Mouse (Mus musculus) thymus, adult 18-20 months (tissue): ENCODE results near the gene Vps13a.

Experiments
- DNase-seq, 2 experiments: peaks; one replicate each; pipeline ENCODE4 v3.0.0; 2022; ENCODE audit warnings: mixed read lengths in 2 of 2

The Vps13a gene

DNA sequence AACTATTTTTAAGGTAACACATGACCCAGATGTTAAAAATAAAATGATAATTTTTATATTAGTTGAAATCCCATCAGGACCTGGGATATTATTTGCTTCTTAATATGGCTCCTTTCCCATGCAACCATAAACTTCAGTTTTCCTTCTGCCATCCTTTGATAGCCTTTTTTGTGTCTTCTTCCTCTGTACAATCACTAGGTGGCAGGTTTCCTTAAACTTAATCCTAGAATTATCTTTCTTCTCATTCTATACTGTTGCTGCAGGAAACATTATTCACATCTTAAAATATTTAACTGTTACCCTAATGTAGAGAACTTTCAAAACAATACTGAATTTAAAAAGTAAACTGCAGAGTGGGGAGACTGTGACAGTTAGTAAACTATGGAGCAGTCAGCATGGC is 24.9 kb downstream of the Vps13a start:
- no peak for DNase-seq

DNA sequence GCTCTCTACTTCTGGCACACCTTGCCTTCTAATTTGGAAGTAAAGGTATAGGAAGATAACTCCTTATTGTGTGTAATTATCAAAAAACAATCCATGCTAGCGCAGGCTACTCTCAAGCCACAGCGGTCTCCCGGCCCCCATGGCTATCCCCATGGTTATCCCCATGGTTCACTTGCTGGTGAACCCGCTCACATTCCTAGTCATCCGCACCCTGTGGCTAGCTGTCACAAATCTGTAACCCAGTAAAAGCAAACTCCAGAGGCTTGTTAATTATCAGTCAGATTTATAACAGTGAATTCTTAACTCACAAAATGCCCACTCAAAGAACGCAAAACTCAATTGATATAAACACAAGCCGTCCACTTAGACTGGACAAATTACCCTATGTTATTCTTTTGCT is 25.5 kb downstream of the Vps13a start:
- DNase-seq: no peak

DNA sequence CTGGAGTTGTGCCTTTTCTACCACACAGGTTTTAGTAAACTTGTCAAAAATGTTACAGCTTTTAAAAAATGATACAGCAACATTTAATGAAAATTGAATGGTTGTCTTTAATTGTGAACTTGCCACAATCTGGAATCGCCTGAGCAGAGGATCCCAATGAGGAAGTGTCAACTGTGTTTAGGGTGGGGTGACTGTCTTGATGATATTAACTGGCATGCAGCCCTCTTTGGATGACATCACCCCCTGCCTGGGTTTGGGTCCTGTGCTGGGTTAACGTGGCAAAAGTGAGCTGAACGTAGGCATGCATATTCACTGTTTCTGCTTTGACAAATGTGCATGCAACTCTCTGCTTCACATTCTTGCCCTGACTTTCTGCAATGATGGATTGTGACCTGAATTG is 27.6 kb downstream of the Vps13a start:
- DNase-seq: no peak

DNA sequence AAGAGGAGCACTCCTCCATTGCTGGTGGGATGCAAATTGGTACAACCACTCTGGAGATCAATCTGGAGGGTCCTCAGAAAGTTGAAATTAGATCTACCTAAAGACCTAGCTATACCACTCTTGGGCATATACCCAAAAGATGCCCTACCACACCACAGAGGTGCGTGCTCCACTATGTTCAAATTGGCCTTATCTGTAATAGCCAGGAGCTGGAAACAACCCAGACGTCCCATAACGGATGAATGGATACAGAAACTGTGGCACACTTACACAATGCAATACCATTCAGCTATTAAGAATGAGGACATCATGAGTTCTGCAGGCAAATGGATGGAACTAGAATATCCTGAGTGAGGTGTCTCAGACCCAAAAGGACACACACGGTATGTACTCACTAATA is 43.9 kb downstream of the Vps13a start:
- DNase-seq: no peak

DNA sequence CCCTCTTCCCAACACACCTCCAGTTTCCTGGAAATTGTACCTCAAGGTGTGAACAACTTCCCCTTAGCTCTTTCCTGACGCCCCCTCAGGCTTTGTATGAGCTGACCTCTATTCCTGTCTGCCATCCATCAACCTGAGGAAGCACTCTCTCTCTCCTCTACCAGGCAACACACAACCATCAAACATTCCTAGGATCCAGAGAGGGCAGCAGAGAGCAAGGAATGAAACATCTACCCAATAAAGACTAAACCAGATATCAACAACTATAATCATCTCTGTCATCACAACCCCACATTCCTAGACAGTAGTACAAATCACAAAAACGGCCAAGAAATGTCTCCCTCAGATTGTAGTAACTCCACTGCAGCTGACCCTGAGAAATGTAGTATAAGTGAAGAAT is 52.0 kb downstream of the Vps13a start:
- no peak for DNase-seq

DNA sequence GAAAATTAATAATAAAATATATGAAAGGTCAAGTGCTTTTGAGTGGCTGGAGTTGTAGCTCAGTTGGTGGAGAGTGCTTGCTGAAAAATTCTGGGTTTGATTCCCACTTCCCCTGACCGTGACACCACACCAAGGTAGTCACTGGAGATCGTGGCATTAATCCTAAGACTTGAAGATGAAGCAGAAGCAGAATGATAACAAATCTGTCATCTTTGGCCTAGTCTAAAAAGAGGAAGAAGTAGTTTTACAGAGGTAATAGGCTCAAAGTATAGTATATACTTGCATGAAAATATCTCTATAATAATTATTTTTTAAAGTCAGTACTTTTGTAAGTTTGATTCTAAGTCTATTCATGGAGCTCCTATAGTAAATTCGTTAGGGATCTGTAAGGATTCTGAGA is 65.5 kb downstream of the Vps13a start:
- no peak for DNase-seq

DNA sequence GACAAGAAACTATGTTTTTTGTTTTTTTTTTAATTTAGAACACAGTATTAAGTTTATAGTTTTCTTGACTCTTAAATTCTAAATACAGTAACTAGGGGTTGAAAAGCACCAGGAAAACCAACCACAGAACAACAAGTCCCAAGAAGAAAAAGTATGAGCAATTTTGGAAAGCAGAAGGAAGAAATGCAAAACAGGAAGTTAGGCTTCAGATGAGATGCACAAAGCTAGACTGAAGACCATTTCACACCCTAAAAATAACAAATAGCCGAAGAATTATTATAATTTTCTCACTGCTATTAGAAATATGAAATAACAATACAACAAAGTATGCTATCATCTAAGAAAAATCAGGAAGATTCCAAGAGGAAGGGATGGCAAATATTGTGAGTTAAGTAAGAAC is 78.9 kb downstream of the Vps13a start:
- DNase-seq: no peak

DNA sequence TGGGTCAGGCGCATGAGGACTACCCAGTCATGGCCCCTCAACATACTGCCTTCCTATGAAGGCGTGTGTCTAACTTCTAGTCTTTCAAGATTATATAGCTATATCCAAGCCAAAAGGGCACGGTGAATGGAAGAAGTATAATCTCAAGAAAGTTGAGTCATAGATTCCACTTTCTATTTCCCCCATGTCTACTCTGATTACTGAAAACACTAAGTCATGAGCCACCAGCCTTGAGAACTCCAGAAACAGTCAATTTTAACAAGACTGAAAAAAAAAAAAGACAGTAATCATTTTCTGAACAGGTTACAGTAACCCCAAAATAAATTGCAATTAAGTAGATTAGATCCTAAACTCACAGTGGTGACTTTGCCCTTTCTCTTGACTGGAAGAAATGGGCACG is 95.8 kb downstream of the Vps13a start:
- no peak for DNase-seq

DNA sequence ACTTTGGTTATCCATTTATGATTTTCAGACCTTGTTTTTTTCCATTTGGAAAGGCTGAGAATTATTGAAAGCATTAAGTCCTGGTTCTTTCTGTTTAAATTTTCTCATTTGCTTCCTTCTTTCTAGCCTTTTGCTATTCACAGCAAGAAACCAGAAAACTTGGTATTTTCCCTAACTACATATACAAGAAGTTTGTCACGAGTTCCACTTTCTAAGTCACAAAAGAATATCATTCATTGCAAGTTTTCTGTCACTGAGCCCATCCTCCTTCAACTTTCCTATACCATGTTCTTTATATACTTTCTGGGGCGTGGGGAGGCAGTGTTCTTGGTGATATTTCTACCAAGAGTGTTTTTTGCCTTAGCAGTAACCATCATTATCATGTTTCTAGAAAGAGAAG is 96.5 kb downstream of the Vps13a start:
- DNase-seq: no peak

DNA sequence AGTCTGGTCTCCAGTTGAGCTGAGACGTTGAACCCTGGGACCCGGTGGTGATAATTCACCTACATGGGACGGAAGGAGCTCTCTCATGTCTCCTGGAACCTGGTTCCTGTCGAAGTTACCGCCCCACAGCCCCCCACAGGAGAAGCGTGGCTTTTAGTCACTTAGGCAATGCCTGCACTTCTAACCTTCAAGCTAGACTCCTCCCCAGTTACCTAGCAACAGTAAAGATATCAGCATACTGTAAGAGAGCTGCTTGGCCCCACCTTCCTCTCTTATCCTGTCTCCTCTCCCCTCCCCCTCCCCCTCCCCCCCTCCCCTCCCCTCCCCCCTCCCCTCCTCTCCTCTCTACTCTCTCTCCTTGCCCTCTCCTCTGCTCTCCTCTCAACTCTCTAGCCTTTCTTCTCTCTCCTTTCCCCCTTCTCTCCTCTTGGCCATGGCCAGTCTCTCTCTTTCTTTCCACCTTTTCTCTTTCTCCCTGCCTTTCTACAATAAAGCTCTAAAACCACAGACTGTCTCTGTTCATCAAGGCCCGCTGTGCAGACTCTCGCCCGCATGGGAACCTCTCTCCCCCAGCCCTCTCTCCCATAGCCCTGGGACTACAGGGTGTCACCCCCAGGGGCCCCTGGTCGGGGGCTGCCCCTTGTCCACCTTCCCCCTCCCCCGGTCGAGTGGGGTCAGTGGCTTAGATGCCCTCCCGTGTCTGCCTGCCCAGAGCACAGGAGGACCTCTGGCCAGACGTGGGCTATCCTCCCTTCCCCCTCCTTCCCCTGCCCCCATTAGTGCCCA is 154.9 kb downstream of the Vps13a start:
- peak in 1 of 2 experiments; percentile 5 for DNase-seq

DNA sequence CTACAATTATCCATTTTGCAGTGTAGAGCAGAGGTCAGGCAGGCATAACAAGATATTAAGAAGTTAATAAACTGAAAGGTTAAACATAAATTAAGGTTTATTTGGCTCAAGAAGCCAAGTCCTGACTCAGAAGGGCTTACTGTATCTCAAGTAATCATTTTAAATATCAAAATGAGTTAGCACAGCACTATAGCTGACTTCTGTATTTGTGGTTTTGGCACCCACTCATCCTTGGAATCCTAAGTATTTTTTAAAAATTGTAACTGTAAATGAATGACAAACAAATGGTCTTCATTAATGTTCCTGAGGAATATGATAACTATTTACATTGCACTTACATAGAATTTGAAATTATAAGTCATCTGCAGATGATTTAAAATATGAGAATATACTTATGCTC is 155.7 kb downstream of the Vps13a start:
- DNase-seq: no peak

DNA sequence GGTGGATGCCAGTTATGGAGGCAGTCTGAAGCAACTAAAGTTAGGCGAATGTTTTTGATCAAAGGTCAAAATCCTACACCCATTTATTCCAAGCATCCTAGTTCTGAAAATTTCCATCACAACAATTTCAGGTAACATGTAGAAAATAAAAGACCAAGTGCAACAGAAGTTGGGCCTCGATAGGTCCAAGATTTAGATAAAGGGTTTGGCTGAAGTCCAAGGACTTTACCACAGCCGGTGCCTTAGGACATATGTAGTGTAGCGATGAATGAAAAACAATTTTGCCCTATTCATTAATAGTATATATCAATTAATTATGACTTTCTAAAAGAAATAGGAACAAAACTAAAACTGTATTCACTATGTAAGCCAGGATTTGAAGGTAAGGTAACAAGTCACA is 157.6 kb downstream of the Vps13a start:
- DNase-seq: no peak

DNA sequence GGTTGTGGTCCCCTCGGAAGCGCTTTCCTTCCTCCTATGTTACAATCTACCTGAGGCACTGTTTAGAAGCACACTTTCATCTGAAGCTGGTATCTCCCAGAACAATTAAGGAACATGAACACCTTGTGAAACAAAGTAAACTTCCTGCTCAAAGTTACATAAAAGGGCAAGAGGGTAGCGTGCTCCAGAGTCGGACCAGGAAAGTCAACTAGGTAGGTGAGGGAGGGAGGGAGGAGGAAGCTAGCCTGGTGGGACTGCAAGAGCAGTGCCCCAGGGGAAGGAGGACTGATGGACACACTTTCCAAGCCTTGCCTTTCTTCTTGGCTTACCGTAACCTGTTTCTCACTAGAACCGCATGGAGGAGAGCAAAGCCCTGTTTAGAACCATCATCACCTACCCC is 173.1 kb downstream of the Vps13a start:
- no peak for DNase-seq

DNA sequence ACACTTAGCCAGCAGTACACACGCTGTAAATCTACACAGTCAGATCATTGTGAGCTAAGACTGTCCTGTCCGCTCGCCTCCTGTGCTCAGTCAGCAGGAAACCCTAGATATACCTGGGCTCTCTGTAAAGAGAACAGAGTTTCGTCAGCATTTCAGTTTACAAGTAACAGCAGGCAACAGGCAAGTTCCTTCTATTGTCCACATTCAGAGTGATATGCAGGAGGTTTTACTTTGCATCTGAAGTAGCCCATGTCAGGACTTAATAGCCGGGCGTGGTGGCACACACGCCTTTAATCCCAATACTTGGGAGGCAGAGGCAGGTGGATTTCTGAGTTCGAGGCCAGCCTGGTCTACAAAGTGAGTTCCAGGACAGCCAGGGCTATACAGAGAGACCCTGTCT is 178.7 kb downstream of the Vps13a start:
- DNase-seq: no peak

DNA sequence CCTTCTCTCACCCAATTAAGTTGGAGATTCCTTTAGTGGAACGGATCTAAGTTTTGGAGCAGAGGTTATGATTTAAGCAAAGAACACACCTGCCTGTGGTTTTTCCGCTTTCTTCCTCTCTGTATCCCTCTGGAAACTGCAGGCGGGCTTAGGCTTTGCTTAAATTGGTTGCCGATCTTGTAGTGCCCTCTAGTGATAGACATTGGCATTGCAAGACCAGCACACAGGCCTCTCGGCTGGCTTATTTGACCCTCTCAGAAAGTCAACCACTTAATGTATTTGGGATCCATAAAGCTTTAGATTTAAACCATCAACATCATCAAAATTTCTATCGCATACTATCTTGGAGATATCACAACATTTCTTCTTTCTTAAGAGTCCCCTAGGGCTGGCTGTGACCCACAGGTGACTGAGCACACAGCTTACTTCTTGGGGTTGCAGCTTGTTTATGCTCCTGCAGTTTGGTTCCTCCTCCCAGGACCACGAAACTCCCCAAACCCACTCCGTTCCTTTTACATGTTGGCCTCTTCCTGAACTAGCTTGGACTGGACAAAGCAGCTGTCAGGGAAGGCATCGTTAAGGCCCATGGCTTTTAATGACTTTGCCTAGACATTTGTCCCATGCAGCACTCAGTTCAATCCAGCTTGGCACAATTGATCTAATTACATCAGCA is 181.3 kb downstream of the Vps13a start:
- no peak for DNase-seq

DNA sequence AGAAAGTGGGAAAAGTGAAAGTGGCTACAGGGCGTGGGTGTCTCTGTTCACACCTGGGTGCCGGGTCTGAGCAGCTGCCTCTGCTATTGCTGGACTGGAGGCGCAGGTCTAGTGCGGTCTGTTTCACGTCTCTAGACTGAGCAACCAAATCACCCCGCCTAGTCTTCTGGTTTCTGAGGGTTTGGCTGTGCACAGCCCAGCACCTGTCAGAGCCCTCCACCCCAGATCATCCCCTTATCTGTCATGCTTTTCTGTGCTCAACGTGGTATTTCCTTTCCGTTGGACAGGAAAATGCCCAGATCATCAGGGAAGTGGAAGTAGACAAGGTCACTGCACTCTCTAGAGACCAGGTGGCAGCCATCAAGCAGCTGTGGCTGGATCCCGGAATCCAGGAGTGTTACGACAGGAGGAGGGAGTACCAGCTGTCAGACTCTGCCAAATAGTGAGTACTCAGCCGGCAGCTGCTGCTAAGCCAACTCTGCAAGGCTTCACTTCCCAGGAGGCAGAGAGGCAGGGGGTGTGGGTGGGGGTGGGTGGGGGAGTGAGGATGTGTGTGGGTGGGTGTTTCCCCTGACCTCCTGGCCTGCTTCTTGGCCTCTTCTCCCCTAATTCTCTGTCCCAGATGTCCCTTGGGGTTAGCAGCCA is 182.0 kb downstream of the Vps13a start:
- DNase-seq: no peak

DNA sequence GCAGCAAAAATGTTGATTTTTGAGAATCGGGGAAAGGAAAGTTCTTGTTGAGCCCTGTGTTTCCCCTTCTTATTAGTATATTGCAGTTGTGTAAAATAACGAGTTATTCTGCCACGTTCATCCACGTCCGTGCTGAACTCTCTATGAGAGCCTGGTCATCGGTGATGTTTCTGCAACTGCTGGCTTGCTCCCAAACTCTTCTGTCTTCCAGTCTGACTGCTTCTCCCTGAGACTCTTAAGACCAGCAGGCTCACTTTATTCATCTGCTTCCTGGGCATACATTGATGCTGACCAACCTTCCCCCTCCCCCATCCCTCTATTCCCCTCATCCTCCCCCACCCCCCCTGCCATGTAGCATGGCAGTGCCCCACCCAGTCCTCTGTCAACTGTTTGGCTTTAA is 183.5 kb downstream of the Vps13a start:
- DNase-seq: no peak

DNA sequence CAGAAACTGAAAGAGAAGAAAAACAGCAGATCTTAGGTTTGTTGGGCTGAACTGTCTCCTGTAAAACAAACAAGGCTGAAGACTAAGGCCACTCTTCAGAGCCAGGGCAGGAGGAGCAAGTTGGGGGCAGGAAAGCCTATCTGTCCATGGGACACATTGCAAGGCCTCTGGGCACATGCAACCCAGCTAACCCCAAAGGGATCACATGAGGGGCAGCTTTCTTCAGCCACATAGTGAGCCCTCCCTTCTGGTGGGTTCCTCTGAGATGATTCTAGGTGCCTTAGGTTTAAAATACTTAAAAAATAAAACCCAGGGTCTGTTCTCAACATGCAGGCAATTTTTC is 186.8 kb downstream of the Vps13a start:
- no peak for DNase-seq

DNA sequence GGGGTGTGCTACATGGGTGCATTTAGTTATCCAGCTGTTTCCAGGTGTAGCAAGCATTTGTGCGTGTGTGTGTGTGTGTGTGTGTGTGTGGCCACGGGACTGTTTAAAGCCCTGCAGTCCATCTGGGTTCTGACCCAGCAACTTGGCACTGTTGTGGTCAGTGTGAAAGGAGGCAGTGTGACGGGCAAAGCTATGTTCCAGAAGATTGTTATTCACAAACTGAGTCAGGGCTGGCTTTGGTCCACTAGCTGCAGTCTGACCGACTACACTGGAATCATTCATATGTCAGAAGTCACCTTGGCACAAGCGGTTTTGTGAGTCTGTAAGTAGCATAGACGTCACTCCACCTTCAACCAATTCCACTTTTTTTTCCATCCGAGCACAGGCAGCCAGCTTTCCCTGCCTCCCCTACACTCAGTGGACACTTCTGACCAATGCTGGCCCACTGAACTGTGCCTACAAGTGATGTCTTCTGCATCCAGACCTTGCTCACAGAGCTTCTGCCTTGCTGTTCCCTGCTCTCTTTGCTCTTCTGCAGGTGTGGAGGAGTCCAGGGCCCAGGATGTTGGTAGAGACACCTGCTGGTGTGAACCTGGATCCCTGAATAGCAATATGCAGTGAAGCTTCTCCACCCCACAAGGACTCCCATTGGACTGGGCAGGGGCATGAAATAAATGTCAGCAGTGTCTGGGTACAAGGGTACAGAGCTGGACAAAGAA is 187.3 kb downstream of the Vps13a start:
- no peak for DNase-seq

DNA sequence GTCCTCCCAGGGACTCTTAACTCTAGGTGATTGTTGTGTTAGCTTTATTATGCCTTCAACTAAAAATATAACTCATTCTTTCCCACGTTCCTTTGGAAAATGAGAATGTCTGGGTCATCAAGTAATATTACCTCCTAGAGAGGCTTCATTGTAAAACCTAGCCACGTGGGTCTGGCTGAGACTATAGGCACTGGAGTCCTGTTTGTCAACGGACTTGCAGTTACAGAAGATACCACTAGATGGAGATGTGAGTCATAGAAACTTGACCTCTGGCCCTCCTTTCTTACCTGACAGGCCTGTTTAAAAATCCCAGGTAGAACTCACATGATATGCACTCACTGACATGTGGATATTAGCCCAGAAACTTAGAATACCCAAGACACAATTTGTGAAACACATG is 195.4 kb downstream of the Vps13a start:
- no peak for DNase-seq

DNA sequence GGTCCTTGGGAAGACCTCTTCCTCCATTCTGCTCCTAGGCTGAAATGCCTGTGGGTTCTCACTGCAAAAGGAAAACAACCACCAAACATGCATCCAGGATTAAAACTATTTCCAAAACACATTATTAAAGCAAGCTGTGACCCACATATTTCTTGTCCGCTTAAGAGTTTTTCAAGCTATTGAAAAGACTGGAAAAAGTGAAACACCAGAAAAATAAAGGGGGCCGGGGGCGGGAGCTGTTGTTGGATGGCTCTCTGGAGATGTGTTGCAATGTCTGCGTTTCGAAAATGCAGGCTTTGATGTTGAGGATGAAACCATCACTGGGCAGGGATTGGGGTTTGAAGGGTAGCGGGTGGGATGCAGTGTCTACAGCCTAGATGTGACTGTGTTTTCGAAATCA is 196.2 kb downstream of the Vps13a start:
- no peak for DNase-seq

DNA sequence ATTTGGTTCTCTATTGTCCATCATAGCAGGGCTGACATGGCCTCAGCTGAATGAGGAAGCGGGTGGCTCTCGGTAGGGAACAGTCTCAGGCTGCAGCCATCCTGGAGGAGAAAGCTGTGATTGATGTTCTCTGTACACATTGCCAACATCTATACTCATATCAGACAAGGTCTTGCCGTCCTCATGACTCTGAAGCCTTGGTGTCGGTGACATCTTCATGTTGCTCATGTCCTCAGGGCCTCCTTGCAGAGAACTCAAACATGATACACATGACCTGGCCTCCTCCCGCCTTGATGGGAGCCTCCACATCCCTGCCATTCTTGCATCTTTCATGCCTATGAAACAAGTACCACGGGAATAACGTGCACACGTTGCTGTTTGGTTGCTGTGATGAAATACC is 200.2 kb downstream of the Vps13a start:
- no peak for DNase-seq

DNA sequence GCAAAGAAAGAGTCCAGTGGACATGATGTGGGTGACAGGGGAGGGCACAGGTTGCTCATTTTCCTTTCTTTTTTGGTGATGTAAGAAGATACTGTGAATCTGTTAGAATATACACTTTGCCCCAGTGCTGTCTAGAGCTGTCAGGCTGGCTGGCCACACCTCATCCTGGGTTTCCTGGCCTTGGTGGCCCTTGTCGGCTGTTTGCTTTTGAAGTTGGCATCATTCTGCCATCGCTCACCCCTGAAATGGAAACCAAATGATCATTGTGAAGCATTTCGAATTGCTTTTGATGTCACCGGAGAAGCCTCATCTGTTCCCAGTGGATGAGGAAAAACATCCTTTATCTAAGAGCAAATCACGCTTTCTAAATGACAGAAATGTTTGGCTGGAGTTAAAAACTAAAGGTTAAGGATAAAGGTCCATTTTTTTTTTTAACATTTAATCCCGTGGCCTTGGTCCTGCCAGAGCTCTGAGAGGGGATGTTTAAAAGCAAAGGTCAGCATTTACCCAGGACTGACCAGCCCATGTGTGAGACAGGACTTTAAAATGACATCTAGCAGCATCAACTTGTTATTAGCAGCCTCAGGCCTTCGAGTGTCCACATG is 201.0 kb downstream of the Vps13a start:
- DNase-seq: no peak
